Mouse (Mus musculus): ENCODE results near the gene Slc25a14. TPM values are rescaled to one million over a fixed set of nuclear protein-coding genes. Genes with fewer than 3 reads are reported as not detected.

Gene Slc25a14
- total RNA-seq, 2 experiments from 2014 or later = 5.0 to 6.0 TPM

Other genes with a start within 250 kb of the Slc25a14 start
- 122 and 133 TPM in 2 replicates for gene Elf4, start 160.3 kb upstream of the Slc25a14 start, total RNA-seq (2015)
- 40.3 and 45.8 TPM in 2 replicates for gene Elf4, start 160.3 kb upstream of the Slc25a14 start, total RNA-seq (2017)
- gene Aifm1, start 109.8 kb upstream of the Slc25a14 start, total RNA-seq (2015) = 42.6 and 48.4 TPM in 2 replicates
- gene Aifm1, start 109.8 kb upstream of the Slc25a14 start, total RNA-seq (2017) = 39.2 and 42.8 TPM in 2 replicates
- gene Rab33a, start 104.1 kb upstream of the Slc25a14 start, total RNA-seq (2015) = not detected in 2 replicates
- not detected in 2 replicates for gene Rab33a, start 104.1 kb upstream of the Slc25a14 start, total RNA-seq (2017)
- 22.8 and 26.0 TPM in 2 replicates for gene Zfp280c, start 28.9 kb upstream of the Slc25a14 start, total RNA-seq (2015)
- 11.1 and 14.0 TPM in 2 replicates for gene Zfp280c, start 28.9 kb upstream of the Slc25a14 start, total RNA-seq (2017)
- 0.18 TPM in 1 of 2 replicates, not detected in the other for gene Gpr119, start 51.1 kb downstream of the Slc25a14 start, total RNA-seq (2015)
- not detected in 2 replicates for gene Gpr119, start 51.1 kb downstream of the Slc25a14 start, total RNA-seq (2017)
- 13.5 and 14.3 TPM in 2 replicates for gene Rbmx2, start 71.6 kb downstream of the Slc25a14 start, total RNA-seq (2015)
- gene Rbmx2, start 71.6 kb downstream of the Slc25a14 start, total RNA-seq (2017) = 12.9 and 15.6 TPM in 2 replicates

All from megakaryocyte, adult 5-6 weeks (primary cell).